Mouse (Mus musculus): ENCODE data around the gene Prkce.

Prkce gene

GRCm38 (mm10) chr17:86407921-86408613 lies 240.5 kb downstream of the Prkce start:
- DNase-seq (ENCODE audit: low read depth, low spot score), result peak; percentile 67

- no peak for DNase-seq (ENCODE audit: low read depth, low spot score)
Measured at GRCm38 (mm10) chr17:86408614-86409006, 241.0 kb downstream of the Prkce start.

- no peak for DNase-seq (ENCODE audit: low read depth, low spot score)
Measured at GRCm38 (mm10) chr17:86409485-86409884, 241.9 kb downstream of the Prkce start.

- no peak for DNase-seq (ENCODE audit: low read depth, low spot score)
Measured at GRCm38 (mm10) chr17:86410496-86410895, 242.9 kb downstream of the Prkce start.

GRCm38 (mm10) chr17:86412141-86412540 lies 244.6 kb downstream of the Prkce start:
- DNase-seq (ENCODE audit: low read depth, low spot score), result no peak

- DNase-seq (ENCODE audit: low read depth, low spot score), result no peak
Measured at GRCm38 (mm10) chr17:86414608-86415007, 247.0 kb downstream of the Prkce start.

GRCm38 (mm10) chr17:86415989-86416388 lies 248.4 kb downstream of the Prkce start:
- DNase-seq (ENCODE audit: low read depth, low spot score), result no peak

- no peak for DNase-seq (ENCODE audit: low read depth, low spot score)
Measured at GRCm38 (mm10) chr17:86418334-86418733, 250.7 kb downstream of the Prkce start.

GRCm38 (mm10) chr17:86419199-86419598 lies 251.6 kb downstream of the Prkce start:
- DNase-seq (ENCODE audit: low read depth, low spot score), result no peak

GRCm38 (mm10) chr17:86420646-86421338 lies 253.2 kb downstream of the Prkce start:
- DNase-seq (ENCODE audit: low read depth, low spot score), result no peak

- no peak for DNase-seq (ENCODE audit: low read depth, low spot score)
Measured at GRCm38 (mm10) chr17:86422023-86422422, 254.4 kb downstream of the Prkce start.

- DNase-seq (ENCODE audit: low read depth, low spot score), result no peak
Measured at GRCm38 (mm10) chr17:86429877-86430276, 262.3 kb downstream of the Prkce start.

- no peak for DNase-seq (ENCODE audit: low read depth, low spot score)
Measured at GRCm38 (mm10) chr17:86433117-86433516, 265.5 kb downstream of the Prkce start.

GRCm38 (mm10) chr17:86433813-86434212 lies 266.2 kb downstream of the Prkce start:
- DNase-seq (ENCODE audit: low read depth, low spot score), result no peak

GRCm38 (mm10) chr17:86434781-86435180 lies 267.2 kb downstream of the Prkce start:
- DNase-seq (ENCODE audit: low read depth, low spot score), result no peak

- DNase-seq (ENCODE audit: low read depth, low spot score), result no peak
Measured at GRCm38 (mm10) chr17:86435570-86435969, 268.0 kb downstream of the Prkce start.

- DNase-seq (ENCODE audit: low read depth, low spot score), result no peak
Measured at GRCm38 (mm10) chr17:86435984-86436383, 268.4 kb downstream of the Prkce start.

- no peak for DNase-seq (ENCODE audit: low read depth, low spot score)
Measured at GRCm38 (mm10) chr17:86436583-86437370, 269.2 kb downstream of the Prkce start.

- peak; percentile 28 for DNase-seq (ENCODE audit: low read depth, low spot score)
Measured at GRCm38 (mm10) chr17:86437516-86438277, 270.1 kb downstream of the Prkce start.

- no peak for DNase-seq (ENCODE audit: low read depth, low spot score)
Measured at GRCm38 (mm10) chr17:86438278-86438661, 270.7 kb downstream of the Prkce start.

- no peak for DNase-seq (ENCODE audit: low read depth, low spot score)
Measured at GRCm38 (mm10) chr17:86438763-86439162, 271.2 kb downstream of the Prkce start.

- DNase-seq (ENCODE audit: low read depth, low spot score), result no peak
Measured at GRCm38 (mm10) chr17:86441098-86441497, 273.5 kb downstream of the Prkce start.

All from 3T3-L1 (cell line).